Mouse (Mus musculus) C2C12 (cell line): ENCODE measurements around the gene Mical2. TPM values are rescaled to one million over a fixed set of nuclear protein-coding genes. Genes with fewer than 3 reads are reported as not detected.

Experiments used
- H3K27me3 ChIP-seq: one replicate; pipeline ENCODE4 v1.6.1; 2011; ENCODE audit not compliant: control insufficient read depth, insufficient read depth, insufficient read length
- H3K36me3 ChIP-seq: one replicate; pipeline ENCODE4 v1.6.1; 2011; ENCODE audit not compliant: control insufficient read depth, insufficient read depth
- H3K4me3 ChIP-seq: one replicate; pipeline ENCODE4 v1.5.1; 2011; ENCODE audit warnings: mild to moderate bottlenecking, control low read depth; ENCODE audit not compliant: poor library complexity, insufficient read depth, severe bottlenecking
- H3K79me2 ChIP-seq: one replicate; pipeline ENCODE4 v1.6.1; 2011; ENCODE audit not compliant: control insufficient read depth, insufficient read depth
- H3K79me3 ChIP-seq: one replicate; pipeline ENCODE4 v1.6.1; 2011; ENCODE audit warnings: low read depth, control low read depth
- H3ac ChIP-seq: one replicate; pipeline ENCODE3; 2011; ENCODE audit warnings: low read depth; ENCODE audit not compliant: control insufficient read depth, insufficient read length
- CEBPB ChIP-seq: IDR thresholded peaks from one replicate; pipeline ENCODE4 v1.6.1; 2011; ENCODE audit warnings: low read depth, mild to moderate bottlenecking, control low read depth, moderate library complexity
- CTCF ChIP-seq: IDR thresholded peaks from one replicate; pipeline ENCODE4 v1.5.1; 2011; ENCODE audit not compliant: control insufficient read depth, insufficient read depth, insufficient read length
- FOSL1 ChIP-seq: IDR thresholded peaks from one replicate; pipeline ENCODE4 v1.8.0; 2011; ENCODE audit warnings: mild to moderate bottlenecking, low read length; ENCODE audit not compliant: poor library complexity, insufficient read depth, severe bottlenecking
- MAX ChIP-seq: IDR thresholded peaks from one replicate; pipeline ENCODE4 v1.6.1; 2011; ENCODE audit warnings: mild to moderate bottlenecking, control low read depth
- MYOD1 ChIP-seq: IDR thresholded peaks from one replicate; pipeline ENCODE4 v1.6.1; 2011; ENCODE audit warnings: low read depth; ENCODE audit not compliant: control insufficient read depth, insufficient read length
- MYOG ChIP-seq: IDR thresholded peaks from one replicate; pipeline ENCODE4 v1.6.1; 2011; ENCODE audit not compliant: control insufficient read depth, insufficient read length; ENCODE audit errors: extremely low read depth
- USF1 ChIP-seq: IDR thresholded peaks from one replicate; pipeline ENCODE4 v1.6.1; 2011; ENCODE audit warnings: low read depth, mild to moderate bottlenecking, control low read depth, moderate library complexity
- polyA plus RNA-seq: library from polyadenylated mRNA; unstranded; fragments of >200 nt; fragmentation: generic; extraction: Trizol; gene quantifications from one replicate; pipeline ENCODE4 v1.2.1, GENCODE M21; 2012; ENCODE audit warnings: missing spikeins

Mical2 gene
- polyA plus RNA-seq, 1 experiment: 76.9 TPM

GRCm38 (mm10) chr7:112246442-112246841 is 20.8 kb downstream of the Mical2 start:
- Histone ChIP-seq H3K79me3 (peaks cover 38% of the 10 kb centered on the region), H3K4me3 (no peak overlapping the region), H3K79me2 (peaks cover 100% of the 10 kb centered on the region), H3ac (no peak overlapping the region), H3K36me3 (peaks cover 23% of the 10 kb centered on the region), H3K27me3 (no peaks in the 10 kb centered on the region)
- no peak for TF ChIP-seq CTCF
- TF ChIP-seq MYOD1: no peak
- TF ChIP-seq FOSL1: no peak
- TF ChIP-seq USF1: no peak
- no peak for TF ChIP-seq MAX
- TF ChIP-seq CEBPB: no peak
- no peak for TF ChIP-seq MYOG

GRCm38 (mm10) chr7:112247890-112248289 is 22.2 kb downstream of the Mical2 start:
- Histone ChIP-seq H3K27me3 (no peaks in the 10 kb centered on the region), H3K4me3 (no peak overlapping the region), H3ac (no peak overlapping the region), H3K36me3 (peaks cover 26% of the 10 kb centered on the region), H3K79me3 (peaks cover 45% of the 10 kb centered on the region), H3K79me2 (peaks cover 100% of the 10 kb centered on the region)
- TF ChIP-seq CEBPB (no peak), MYOD1 (no peak), MAX (no peak), USF1 (no peak), CTCF (no peak), MYOG (no peak), FOSL1 (no peak)

GRCm38 (mm10) chr7:112249476-112249875 is 23.8 kb downstream of the Mical2 start:
- H3K4me3 ChIP-seq: no peak overlapping the region
- H3K79me2 ChIP-seq: peaks cover 99% of the 10 kb centered on the region
- TF ChIP-seq CTCF (no peak), USF1 (no peak), FOSL1 (no peak), MYOG (no peak), MAX (no peak), MYOD1 (no peak), CEBPB (no peak)
- peaks cover 51% of the 10 kb centered on the region for H3K79me3 ChIP-seq
- no peak overlapping the region for H3ac ChIP-seq
- H3K36me3 ChIP-seq: peaks cover 25% of the 10 kb centered on the region
- no peaks in the 10 kb centered on the region for H3K27me3 ChIP-seq

GRCm38 (mm10) chr7:112252065-112252464 is 26.4 kb downstream of the Mical2 start:
- no peak overlapping the region for H3K4me3 ChIP-seq
- TF ChIP-seq MAX (no peak), MYOG (no peak), MYOD1 (no peak), CEBPB (no peak), FOSL1 (no peak), CTCF (no peak), USF1 (no peak)
- no peaks in the 10 kb centered on the region for H3K27me3 ChIP-seq
- H3K36me3 ChIP-seq: peaks cover 46% of the 10 kb centered on the region
- H3K79me3 ChIP-seq: peaks cover 51% of the 10 kb centered on the region
- no peak overlapping the region for H3ac ChIP-seq
- H3K79me2 ChIP-seq: peaks cover 99% of the 10 kb centered on the region

- Histone ChIP-seq H3K4me3 (no peak overlapping the region), H3K27me3 (no peaks in the 10 kb centered on the region), H3ac (no peak overlapping the region), H3K36me3 (peaks cover 47% of the 10 kb centered on the region), H3K79me3 (peaks cover 43% of the 10 kb centered on the region), H3K79me2 (peaks cover 98% of the 10 kb centered on the region)
- TF ChIP-seq CTCF (no peak), USF1 (no peak), MYOD1 (no peak)
Measured at GRCm38 (mm10) chr7:112254233-112254632, 28.6 kb downstream of the Mical2 start.

GRCm38 (mm10) chr7:112255248-112255866 is 29.7 kb downstream of the Mical2 start:
- H3K27me3 ChIP-seq: no peaks in the 10 kb centered on the region
- no peak overlapping the region for H3K4me3 ChIP-seq
- TF ChIP-seq FOSL1: no peak
- no peak for TF ChIP-seq USF1
- TF ChIP-seq MAX: no peak
- TF ChIP-seq MYOD1: no peak
- no peak for TF ChIP-seq MYOG
- TF ChIP-seq CTCF: no peak
- no peak for TF ChIP-seq CEBPB
- H3ac ChIP-seq: no peak overlapping the region
- H3K79me2 ChIP-seq: peaks cover 94% of the 10 kb centered on the region
- peaks cover 43% of the 10 kb centered on the region for H3K79me3 ChIP-seq
- peaks cover 42% of the 10 kb centered on the region for H3K36me3 ChIP-seq
